ENCODE assay signal across 8 mouse cellular contexts in genomic region chr13:111685751-111686462, GRCm38 (mm10). TPM values are rescaled to one million over a fixed set of nuclear protein-coding genes. Genes with fewer than 3 reads are reported as not detected.
DNase-seq lines count a peak whose midpoint lies in the region; ATAC-seq lines count a peak whose summit lies in the region.

No protein-coding gene starts in this region.

- ATAC-seq in intestine, embryonic 15.5 days: peak; percentile 97

- H3K9ac ChIP-seq in intestine, embryonic 15.5 days: peak overlapping the region; percentile 97

- peak overlapping the region; percentile 90 for H3K4me3 ChIP-seq in intestine, embryonic 15.5 days (replicated peaks)

- no peaks in the 10 kb centered on the region for H3K4me1 ChIP-seq in intestine, embryonic 15.5 days (replicated peaks)

- DNase-seq in adrenal gland, adult 2 months: peak; percentile 95
- peak; percentile 95 for DNase-seq in embryo, embryonic 11 days
- DNase-seq in gastrocnemius, postnatal 25 days: peak; percentile 89
- peak; percentile 85 to 87 for DNase-seq in left cerebral cortex, postnatal 25 days (ENCODE audit: low spot score in 2 of 2)
- peak; percentile 85 for DNase-seq in mesoderm, embryonic 11.5 days (ENCODE audit: low read depth, low spot score)
- peak; percentile 73 to 75 for DNase-seq in right cerebral cortex, postnatal 36 days (ENCODE audit: low spot score in 2 of 2)
- peak; percentile 86 to 88 for DNase-seq in urinary bladder, postnatal 4 days (ENCODE audit: low spot score in 2 of 2)

- H3K27me3 ChIP-seq in intestine, embryonic 15.5 days (replicated peaks): no peaks in the 10 kb centered on the region

- no peaks in the 10 kb centered on the region for H3K9me3 ChIP-seq in intestine, embryonic 15.5 days

- H3K27ac ChIP-seq in intestine, embryonic 15.5 days: peak overlapping the region; percentile 96

- intact Hi-C loops in left cerebral cortex, postnatal 25 days (cut with DNase I): loop anchor here (1.0 to 5.0 kb wide), 3 partner anchors 36 to 224 kb away; partner anchors contain the start of gene Gpbp1

- H3K4me2 ChIP-seq in intestine, embryonic 15.5 days (replicated peaks): peak overlapping the region; percentile 88

- no peaks in the 10 kb centered on the region for H3K36me3 ChIP-seq in intestine, embryonic 15.5 days

- WGBS in intestine, embryonic 15.5 days: under 1% methylated on average over 74 of the region's 86 CpGs

RNA-seq across cellular contexts. Expression of gene Mier3, which starts 5.1 kb away (rescaled TPM):
- 10 to 100 TPM; 31.0 to 50.1 TPM for total RNA-seq in adrenal gland, adult 2 months (2021)
- 2.7 and 3.7 TPM in 2 replicates for polyA plus RNA-seq in adrenal gland, adult 2 months (2012; rRNA removed)
- 1 to 10 TPM; 8.9 to 9.9 TPM for total RNA-seq in gastrocnemius, postnatal 25 days (2021)
- polyA plus RNA-seq in intestine, embryonic 15.5 days (2015; fragmentation: Nextera tagmentation; extraction: Ambion mirVana): 13.7 and 16.3 TPM in 2 replicates
- 10 to 100 TPM; 26.3 to 32.6 TPM for total RNA-seq in left cerebral cortex, postnatal 25 days (2021)

Comparison
In these comparisons a context has a peak if more than half of its experiments do, and no peak if none do; other contexts are left out.
1. Peak in every context shown above with its lines: DNase-seq, ATAC-seq, H3K4me3 ChIP-seq and H3K27ac ChIP-seq.